Mouse (Mus musculus) hindbrain, embryonic 14.5 days (tissue): ENCODE measurements around the gene Cd79b. TPM values are rescaled to one million over a fixed set of nuclear protein-coding genes. Genes with fewer than 3 reads are reported as not detected.

ENCODE experiments used
- ATAC-seq: fragments of 200-750 bp; cut with Nextera tagmentation; 2 replicates; pipeline ENCODE4 v1.8.0; 2017; ENCODE audit warnings: moderate number of reproducible peaks, mild to moderate bottlenecking, moderate TSS enrichment, moderate library complexity; ENCODE audit not compliant: low FRiP score
- DNase-seq: peaks from one replicate; pipeline ENCODE4 v3.0.0-alpha.2; 2015; ENCODE audit warnings: low spot score
- H3K27ac ChIP-seq: fragments of 300-500 bp; sonication (generic); 2 replicates; pipeline ENCODE4 v1.5.1; 2014; ENCODE audit warnings: mild to moderate bottlenecking, moderate library complexity
- H3K27me3 ChIP-seq: fragments of 300-500 bp; sonication (generic); 2 replicates; pipeline ENCODE4 v1.6.1; 2014; ENCODE audit warnings: mild to moderate bottlenecking, low read length, mixed read lengths; ENCODE audit not compliant: control insufficient read depth, insufficient read depth
- H3K36me3 ChIP-seq: fragments of 300-500 bp; sonication (generic); replicated peaks from 2 replicates; pipeline ENCODE4 v1.6.1; 2014; ENCODE audit not compliant: control insufficient read depth, insufficient read depth
- H3K4me1 ChIP-seq: fragments of 300-500 bp; sonication (generic); replicated peaks from 2 replicates; pipeline ENCODE4 v1.6.1; 2014; ENCODE audit warnings: antibody characterized with exemption, low read length, mixed read lengths; ENCODE audit not compliant: control insufficient read depth, insufficient read depth
- H3K4me2 ChIP-seq: fragments of 300-500 bp; sonication (generic); replicated peaks from 2 replicates; pipeline ENCODE4 v1.6.1; 2014; ENCODE audit warnings: mild to moderate bottlenecking, moderate library complexity
- H3K4me3 ChIP-seq: fragments of 300-500 bp; sonication (generic); replicated peaks from 2 replicates; pipeline ENCODE4 v1.5.1; 2014; ENCODE audit warnings: mild to moderate bottlenecking, low read length
- H3K9ac ChIP-seq: fragments of 300-500 bp; sonication (generic); 2 replicates; pipeline ENCODE4 v1.6.1; 2014
- H3K9me3 ChIP-seq: fragments of 300-500 bp; sonication (generic); 2 replicates; pipeline ENCODE4 v1.6.1; 2016; ENCODE audit warnings: low read length; ENCODE audit not compliant: control insufficient read depth
- WGBS: fragments of 180-500 bp; shearing (Covaris S2); extraction: QIAGEN DNeasy Blood & Tissue Kit; methylation state at CpG from one replicate; pipeline ENCODE4 v1.1.7; 2014; 5-methylcytosine and 5-hydroxymethylcytosine counted together
- polyA plus RNA-seq: library from polyadenylated mRNA; unstranded; fragments of >200 nt; fragmentation: Nextera tagmentation; extraction: Ambion mirVana; gene quantifications from 2 replicates; pipeline ENCODE4 v1.2.1, GENCODE M21; 2014

Cd79b gene
- polyA plus RNA-seq, 1 experiment from 2014 or later, result 0.92 TPM

GRCm38 (mm10) chr11:106265570-106265969, 49.0 kb downstream of the Cd79b start:
- no peaks in the 10 kb centered on the region for H3K9me3 ChIP-seq
- H3K4me3 ChIP-seq, result no peak overlapping the region
- H3K36me3 ChIP-seq, result peaks cover 65% of the 10 kb centered on the region
- WGBS, result 97% methylated on average over 4 of the region's 4 CpGs
- no peak overlapping the region for H3K27ac ChIP-seq
- no peak overlapping the region for H3K4me2 ChIP-seq
- peaks cover 20% of the 10 kb centered on the region for H3K4me1 ChIP-seq
- no peak for DNase-seq
- no peak for ATAC-seq
- H3K9ac ChIP-seq, result no peak overlapping the region
- no peaks in the 10 kb centered on the region for H3K27me3 ChIP-seq

- Histone ChIP-seq H3K4me3 (no peak overlapping the region), H3K9me3 (no peaks in the 10 kb centered on the region), H3K27me3 (no peaks in the 10 kb centered on the region), H3K9ac (no peak overlapping the region), H3K4me1 (peaks cover 20% of the 10 kb centered on the region), H3K36me3 (peaks cover 67% of the 10 kb centered on the region), H3K4me2 (no peak overlapping the region), H3K27ac (no peak overlapping the region)
- ATAC-seq (no peak), DNase-seq (no peak)
- WGBS, result 94% methylated on average over 15 of the region's 15 CpGs
These were observed 49.6 kb downstream of the Cd79b start for GRCm38 (mm10) chr11:106264988-106265387.

- Histone ChIP-seq H3K4me1 (peaks cover 16% of the 10 kb centered on the region), H3K4me3 (no peak overlapping the region), H3K9ac (no peak overlapping the region), H3K36me3 (peaks cover 74% of the 10 kb centered on the region), H3K27me3 (no peaks in the 10 kb centered on the region), H3K9me3 (no peaks in the 10 kb centered on the region), H3K27ac (no peak overlapping the region), H3K4me2 (no peak overlapping the region)
- WGBS, result 90% methylated on average over 9 of the region's 9 CpGs
- ATAC-seq, result no peak
- DNase-seq, result no peak
These were observed 50.6 kb downstream of the Cd79b start for GRCm38 (mm10) chr11:106263963-106264362.

Other genes with a start within 250 kb of the Cd79b start
- 5.0 and 5.9 TPM in 2 replicates for gene Taco1, start 248.7 kb downstream of the Cd79b start, polyA plus RNA-seq
- 16.5 and 18.7 TPM in 2 replicates for gene Map3k3, start 230.1 kb downstream of the Cd79b start, polyA plus RNA-seq
- not detected in 2 replicates for gene Gm10840, start 153.9 kb downstream of the Cd79b start, polyA plus RNA-seq
- gene Limd2, start 153.9 kb downstream of the Cd79b start, polyA plus RNA-seq, result 140 and 158 TPM in 2 replicates
- gene Strada, start 112.6 kb downstream of the Cd79b start, polyA plus RNA-seq, result 27.4 and 30.1 TPM in 2 replicates
- 76.6 and 94.5 TPM in 2 replicates for gene Ccdc47, start 98.4 kb downstream of the Cd79b start, polyA plus RNA-seq
- 78.0 and 82.2 TPM in 2 replicates for gene Ddx42, start 97.8 kb downstream of the Cd79b start, polyA plus RNA-seq
- gene Ftsj3, start 58.7 kb downstream of the Cd79b start, polyA plus RNA-seq, result 31.4 and 31.9 TPM in 2 replicates
- gene Psmc5, start 58.6 kb downstream of the Cd79b start, polyA plus RNA-seq, result 282 and 287 TPM in 2 replicates
- 12.8 and 16.8 TPM in 2 replicates for gene Smarcd2, start 41.8 kb downstream of the Cd79b start, polyA plus RNA-seq
- gene Tcam1, start 38.1 kb downstream of the Cd79b start, polyA plus RNA-seq, result 0.08 and 0.43 TPM in 2 replicates
- gene Gh, start 12.9 kb downstream of the Cd79b start, polyA plus RNA-seq, result not detected in 2 replicates
- not detected in 2 replicates for gene Scn4a, start 38.5 kb upstream of the Cd79b start, polyA plus RNA-seq
- gene Prr29, start 50.7 kb upstream of the Cd79b start, polyA plus RNA-seq, result not detected in 2 replicates
- gene Icam2, start 73.3 kb upstream of the Cd79b start, polyA plus RNA-seq, result 13.6 and 18.6 TPM in 2 replicates
- gene Ern1, start 173.1 kb upstream of the Cd79b start, polyA plus RNA-seq, result 5.0 and 7.2 TPM in 2 replicates